Mouse (Mus musculus) cortical plate, adult 2 months (tissue): ENCODE measurements around the gene Mab21l3. TPM values are rescaled to one million over a fixed set of nuclear protein-coding genes. Genes with fewer than 3 reads are reported as not detected.
"Not testable (repeated sequence)": the region's sequence is repeated elsewhere in the genome, so short reads cannot be mapped to it uniquely, and the experiment has no call there.

Experiments used
- H3K27ac ChIP-seq: fragments of 200-500 bp; 2 replicates; pipeline ENCODE4 v1.5.1; 2012; ENCODE audit warnings: low read length, control low read depth, inconsistent platforms; ENCODE audit not compliant: insufficient read depth
- H3K4me1 ChIP-seq: fragments of 200-500 bp; 2 replicates; pipeline ENCODE4 v1.6.1; 2011; ENCODE audit warnings: low read length; ENCODE audit not compliant: control insufficient read depth, insufficient read depth
- H3K4me3 ChIP-seq: fragments of 200-500 bp; 2 replicates; pipeline ENCODE4 v1.5.1; 2011; ENCODE audit warnings: mild to moderate bottlenecking, low read length, control low read depth; ENCODE audit not compliant: insufficient read depth
- CTCF ChIP-seq: fragments of 200-500 bp; IDR thresholded peaks from 2 replicates; pipeline ENCODE4 v1.5.1; 2011; ENCODE audit warnings: mild to moderate bottlenecking, control low read depth, low read length; ENCODE audit not compliant: insufficient read depth; ENCODE audit errors: extremely low read depth
- POLR2A ChIP-seq: fragments of 200-500 bp; IDR thresholded peaks from 2 replicates; pipeline ENCODE4 v1.6.1; 2011; ENCODE audit warnings: mild to moderate bottlenecking, low read length, control low read depth; ENCODE audit not compliant: insufficient read depth; ENCODE audit errors: extremely low read depth
- polyA plus RNA-seq: library from polyadenylated mRNA; depleted of rRNA; stranded (reverse); fragments of >200 nt; gene quantifications from 2 replicates; pipeline ENCODE4 v1.2.3, GENCODE M21; 2012

Gene Mab21l3
- polyA plus RNA-seq, 1 experiment: 0.15 TPM

DNA sequence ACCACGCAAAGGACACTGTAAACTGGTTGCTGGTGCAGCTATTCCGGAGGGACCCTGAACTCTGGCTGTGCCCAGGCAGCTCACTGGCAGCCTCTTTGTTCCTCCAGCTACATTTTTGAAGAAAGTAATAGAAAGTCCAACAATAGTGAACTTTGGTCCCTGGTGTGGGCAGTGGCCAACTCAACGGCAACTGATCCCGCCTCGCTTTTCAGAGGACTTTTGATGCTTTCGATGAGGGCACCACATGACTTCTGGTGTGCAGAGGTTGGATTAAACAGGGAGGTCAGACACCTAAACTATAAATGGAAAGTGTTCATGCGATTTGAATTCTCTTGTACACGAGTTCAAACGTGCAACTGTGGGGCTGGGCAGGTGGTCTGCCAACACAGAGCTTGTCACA lies 24.4 kb downstream of the Mab21l3 start:
- no peak for TF ChIP-seq POLR2A
- no peak for TF ChIP-seq CTCF
- Histone ChIP-seq H3K4me3 (no peak overlapping the region), H3K4me1 (no peaks in the 10 kb centered on the region), H3K27ac (no peak overlapping the region)

DNA sequence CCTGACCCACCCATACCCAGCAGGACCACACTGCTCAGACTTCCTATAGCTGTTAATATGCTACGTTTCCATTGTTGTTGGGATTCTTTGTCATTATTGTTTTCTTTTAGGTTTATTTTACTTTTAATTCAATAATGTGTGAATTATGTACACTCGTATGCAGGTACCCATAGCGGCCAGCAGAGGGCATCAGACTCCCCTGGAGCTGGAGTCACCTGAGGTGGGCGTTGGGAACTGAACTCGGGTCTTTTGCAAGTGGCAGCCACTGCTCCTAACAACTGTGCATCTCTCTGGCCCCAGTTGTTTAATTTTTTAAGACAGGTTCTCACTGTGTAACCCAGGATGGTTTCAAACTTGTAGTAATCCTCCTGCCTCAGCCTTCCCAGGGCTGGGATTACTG lies 26.7 kb downstream of the Mab21l3 start:
- 0 out of 2 replicates have a peak, but pooled peaks have one; percentile 5 for TF ChIP-seq CTCF
- no peak for TF ChIP-seq POLR2A
- no peaks in the 10 kb centered on the region for H3K4me1 ChIP-seq
- H3K27ac ChIP-seq: no peak overlapping the region
- H3K4me3 ChIP-seq: no peak overlapping the region

DNA sequence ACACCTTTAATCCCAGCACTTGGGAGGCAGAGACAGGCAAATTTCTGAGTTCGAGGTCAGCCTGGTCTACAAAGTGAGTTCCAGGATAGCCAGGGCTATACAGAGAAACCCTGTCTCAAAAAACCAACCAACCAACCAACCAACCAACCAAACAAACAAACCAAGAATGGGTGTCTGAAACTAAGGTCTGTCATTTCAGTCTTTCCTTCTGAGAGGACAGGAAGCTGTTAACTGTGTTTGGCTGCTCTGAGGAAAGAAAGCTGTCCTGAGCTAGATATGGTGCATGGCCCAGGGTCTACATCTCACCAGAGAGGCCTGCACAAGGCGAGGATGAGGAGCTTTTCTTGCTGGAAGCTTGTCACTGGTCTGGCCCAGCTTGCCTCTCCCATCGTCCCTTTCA lies 28.1 kb downstream of the Mab21l3 start:
- not testable (repeated sequence) for H3K4me3 ChIP-seq, H3K27ac ChIP-seq

GRCm38 (mm10) chr3:101816006-101816405 lies 32.8 kb downstream of the Mab21l3 start:
- Histone ChIP-seq H3K4me3 (no peak overlapping the region), H3K27ac (no peak overlapping the region), H3K4me1 (no peaks in the 10 kb centered on the region)
- TF ChIP-seq CTCF (no peak), POLR2A (no peak)

More for the DNA sequence above, 28.1 kb downstream of the Mab21l3 start:
- not testable (repeated sequence) for H3K4me1 ChIP-seq

DNA sequence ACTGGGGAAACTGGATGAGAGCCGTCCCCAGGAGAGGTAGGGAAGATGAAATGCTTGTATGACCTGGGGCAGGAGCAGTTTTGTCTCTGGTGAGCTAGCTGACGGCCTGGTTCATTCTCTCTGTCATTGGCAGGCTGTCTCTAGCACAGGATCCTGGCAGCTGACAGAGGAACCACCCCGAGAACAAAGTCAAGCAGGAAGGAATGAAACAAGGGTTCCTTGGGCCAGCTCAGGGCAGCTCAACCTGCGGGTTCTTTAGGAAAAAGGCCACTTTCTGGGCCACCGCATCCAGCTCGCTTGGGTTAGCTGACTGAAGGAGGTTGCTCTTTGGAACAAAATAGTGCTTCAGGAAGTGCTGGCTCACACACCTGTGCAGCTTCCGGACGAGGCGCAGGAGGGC lies 34.0 kb downstream of the Mab21l3 start:
- Histone ChIP-seq H3K4me3 (no peak overlapping the region), H3K27ac (no peak overlapping the region), H3K4me1 (no peaks in the 10 kb centered on the region)
- TF ChIP-seq CTCF: no peak
- no peak for TF ChIP-seq POLR2A

DNA sequence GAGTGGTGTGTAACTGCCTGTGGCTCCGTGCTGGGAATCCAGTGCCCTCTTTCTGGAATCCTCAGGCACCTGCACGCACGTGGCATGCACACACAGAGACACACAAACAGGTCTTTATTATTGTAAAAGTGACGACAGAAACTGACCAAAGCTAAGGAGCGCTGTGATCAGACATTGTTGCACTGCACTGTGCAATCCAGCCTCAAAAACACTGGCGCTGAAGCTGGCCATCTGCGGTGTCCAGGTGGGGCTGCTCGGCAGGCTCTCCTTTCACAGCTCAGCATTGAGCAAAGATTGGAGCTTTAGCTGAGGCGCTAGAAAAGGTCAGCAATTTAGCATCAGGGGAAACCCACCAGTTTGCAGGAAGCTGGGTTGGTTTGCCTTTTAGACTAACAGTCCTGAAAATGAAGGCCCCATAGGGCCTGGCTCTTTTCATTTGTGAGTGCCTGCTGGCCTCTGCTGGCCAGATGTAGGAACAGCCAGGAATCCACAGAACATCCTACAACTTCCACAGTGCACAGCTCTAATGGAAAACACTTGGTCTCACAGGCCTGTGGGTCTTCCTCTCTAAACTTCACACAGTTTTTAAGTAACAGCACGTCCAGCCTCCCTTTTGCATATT lies 36.3 kb downstream of the Mab21l3 start:
- TF ChIP-seq POLR2A (no peak), CTCF (peak; percentile 89)
- Histone ChIP-seq H3K27ac (no peak overlapping the region), H3K4me3 (no peak overlapping the region), H3K4me1 (no peaks in the 10 kb centered on the region)

DNA sequence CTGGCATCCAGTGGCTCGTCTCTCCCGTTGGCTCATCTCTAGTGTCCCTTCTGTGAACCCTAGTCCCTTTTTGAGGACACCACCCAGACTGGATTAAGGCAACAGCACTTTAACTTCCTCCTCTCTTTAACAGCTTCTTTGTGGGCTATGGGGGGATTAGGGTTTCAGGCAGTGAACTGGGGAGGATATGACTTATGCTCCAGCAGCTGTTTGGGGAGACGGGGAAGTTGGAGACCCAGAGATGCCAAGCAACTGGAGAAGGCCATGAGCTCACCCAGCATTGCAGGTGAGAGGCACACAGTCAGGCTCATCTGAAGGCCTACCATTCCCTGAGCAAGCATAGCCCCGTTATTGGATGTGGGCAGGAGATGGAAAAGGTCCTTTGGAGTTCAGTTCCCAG lies 36.8 kb downstream of the Mab21l3 start:
- TF ChIP-seq CTCF: no peak
- no peak for TF ChIP-seq POLR2A
- Histone ChIP-seq H3K4me3 (no peak overlapping the region), H3K27ac (no peak overlapping the region), H3K4me1 (no peaks in the 10 kb centered on the region)

DNA sequence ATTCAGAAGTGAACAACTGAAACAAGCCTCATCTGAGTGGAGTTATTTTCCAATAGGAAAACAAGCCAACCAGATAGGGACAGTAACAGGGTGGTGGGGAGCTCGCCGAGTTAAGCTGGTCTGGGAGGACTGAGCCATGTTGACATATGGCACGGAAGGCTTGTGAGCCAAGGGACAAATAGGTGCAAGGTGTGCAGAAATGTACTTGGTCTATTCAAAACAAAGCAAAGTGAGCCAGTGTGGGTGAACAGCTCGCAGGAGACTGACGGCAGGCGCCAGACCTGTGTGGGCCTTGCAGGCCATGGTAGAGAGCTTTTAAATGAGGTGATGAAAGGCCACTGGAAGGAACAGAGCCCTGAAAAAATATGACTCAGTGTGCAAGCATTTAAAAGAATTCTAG lies 41.1 kb downstream of the Mab21l3 start:
- Histone ChIP-seq H3K27ac (no peak overlapping the region), H3K4me1 (no peaks in the 10 kb centered on the region), H3K4me3 (no peak overlapping the region)
- TF ChIP-seq POLR2A (no peak), CTCF (no peak)

DNA sequence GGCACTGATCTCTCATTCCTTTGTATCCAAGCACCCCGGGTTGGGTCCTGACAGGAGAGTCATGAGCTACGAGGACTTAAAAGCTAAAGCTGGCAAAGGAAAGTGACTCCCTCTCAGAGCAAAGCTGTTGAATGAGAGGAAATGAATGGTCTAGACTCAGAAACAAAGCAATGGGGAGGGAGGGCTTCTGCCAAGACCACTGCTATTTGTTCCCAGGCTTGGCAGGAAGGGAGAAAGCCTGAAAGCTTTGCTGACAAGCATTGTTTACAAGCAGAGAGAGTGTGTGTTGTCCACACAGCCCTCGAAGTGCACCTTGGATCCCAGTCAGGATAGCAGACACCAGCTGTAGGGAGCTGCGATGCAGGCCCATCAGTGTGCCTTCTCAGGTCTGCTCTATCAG lies 41.8 kb downstream of the Mab21l3 start:
- H3K4me3 ChIP-seq: no peak overlapping the region
- no peak for TF ChIP-seq CTCF
- TF ChIP-seq POLR2A: no peak
- H3K27ac ChIP-seq: no peak overlapping the region
- H3K4me1 ChIP-seq: no peaks in the 10 kb centered on the region

DNA sequence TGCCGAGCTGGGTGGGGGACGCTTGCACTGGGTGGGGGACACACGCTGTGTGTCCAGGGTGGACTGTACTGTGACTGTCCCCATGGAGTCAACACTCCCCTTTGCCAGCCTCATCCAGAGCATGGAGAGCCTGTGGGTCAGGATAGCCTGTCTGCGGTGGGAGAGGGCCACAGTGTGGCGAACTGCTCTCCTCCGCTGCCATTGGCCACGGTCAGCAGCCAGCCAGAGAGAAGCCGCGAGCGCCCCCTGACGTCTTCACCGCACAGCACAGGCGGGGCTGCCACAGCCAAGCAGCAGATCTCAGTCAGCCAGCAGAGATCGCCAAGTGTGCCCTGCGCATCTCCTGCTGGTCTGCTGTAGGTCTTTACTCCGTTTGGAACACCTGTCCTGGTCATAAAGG lies 42.6 kb downstream of the Mab21l3 start:
- 0 out of 2 replicates have a peak overlapping the region, but pooled peaks have one; percentile 0 for H3K4me3 ChIP-seq

More for the DNA sequence above, 42.6 kb downstream of the Mab21l3 start:
- Histone ChIP-seq H3K4me1 (no peaks in the 10 kb centered on the region), H3K27ac (no peak overlapping the region)
- TF ChIP-seq CTCF: peak; percentile 75
- TF ChIP-seq POLR2A: no peak
